11 mouse cellular contexts compared by ENCODE assay signal in the genomic region with DNA sequence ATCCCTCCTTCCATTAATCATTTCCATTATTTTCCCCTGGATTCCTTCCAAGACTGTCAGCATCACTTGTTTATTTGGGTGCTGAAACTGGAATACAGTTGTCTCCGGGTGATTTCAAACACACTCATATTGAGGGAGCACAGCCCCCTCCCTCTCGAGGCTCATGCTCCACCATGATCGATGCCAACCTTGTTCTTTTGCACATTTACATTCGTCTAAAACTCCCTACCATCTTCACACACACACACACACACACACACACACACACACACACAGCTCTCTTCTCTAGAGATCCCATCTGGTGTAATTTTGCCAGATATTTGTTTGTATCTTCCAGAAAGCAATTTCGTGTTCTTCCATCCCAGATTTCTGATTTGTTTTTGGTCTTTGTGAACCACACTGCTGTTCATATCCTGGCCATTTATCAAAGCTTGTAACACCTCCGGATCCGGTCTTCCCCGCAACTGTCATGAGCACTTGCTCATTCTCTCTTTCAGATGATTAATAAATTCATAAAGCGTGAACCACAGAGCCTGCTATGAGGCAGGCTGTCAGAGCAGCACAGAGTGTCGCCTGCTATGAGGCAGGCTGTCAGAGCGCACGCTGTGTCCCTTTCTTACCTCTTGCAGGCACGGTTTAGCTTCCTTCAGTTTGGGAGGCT.
DNase-seq lines count a peak whose midpoint lies in the region; ATAC-seq lines count a peak whose summit lies in the region.
"Had no signal": no experiment of that assay in that cellular context is flagged by ENCODE, and none has a peak within 500 bp of the region (broad histone marks: within the 10 kb centered on the region; RNA-seq: fewer than 3 reads in every experiment).

No protein-coding gene starts in this region.

- H3K4me2 ChIP-seq in forebrain, embryonic 14.5 days (ENCODE audit: low read length): peak overlapping the region; percentile 22; the same call in 1 of the 2 replicates
- H3K4me2 ChIP-seq: lung, embryonic 15.5 days had no signal

- ATAC-seq in forebrain, embryonic 14.5 days: peak; percentile 79

- no peak overlapping the region for H3K4me3 ChIP-seq in forebrain, embryonic 14.5 days (ENCODE audit: low read depth, low read length)
- H3K4me3 ChIP-seq: lung, embryonic 15.5 days; myocyte had no signal

- H3K27me3 ChIP-seq in forebrain, embryonic 14.5 days (replicated peaks; ENCODE audit: control insufficient read depth, insufficient read depth, low read length): no peaks in the 10 kb centered on the region

- peaks cover 4% of the 10 kb centered on the region; the same call in 1 of the 2 replicates for H3K4me1 ChIP-seq in forebrain, embryonic 14.5 days (ENCODE audit: control insufficient read depth, insufficient read depth, low read length)
- H3K4me1 ChIP-seq: lung, embryonic 15.5 days had no signal

- H3K9ac ChIP-seq in forebrain, embryonic 14.5 days (ENCODE audit: low read length): peak overlapping the region; percentile 29; the same call in 1 of the 2 replicates
- H3K9ac ChIP-seq: lung, embryonic 15.5 days had no signal

- H3K36me3 ChIP-seq in forebrain, embryonic 14.5 days (ENCODE audit: control insufficient read depth, insufficient read depth, low read length): no peaks in the 10 kb centered on the region
- H3K36me3 ChIP-seq: lung, embryonic 15.5 days had no signal

- DNase-seq in right cerebral cortex, adult 18-20 months: peak; percentile 17
- no peak for DNase-seq in right cerebral cortex, postnatal 25 days
- peak; percentile 69 for DNase-seq in forebrain, embryonic 14.5 days (ENCODE audit: low spot score)
- DNase-seq in layer of hippocampus, adult 9-10 months (ENCODE audit: low spot score): peak; percentile 51
- no peak for DNase-seq in testis, postnatal 14 days (ENCODE audit: low spot score)
- no peak for DNase-seq in urinary bladder, adult 2 months (ENCODE audit: low spot score)
- DNase-seq in heart, adult 9 months (ENCODE audit: low spot score in 2 of 2): no peak
- DNase-seq: kidney, adult 18-20 months had no signal

- peak overlapping the region; percentile 70 for H3K27ac ChIP-seq in forebrain, embryonic 14.5 days (ENCODE audit: low read depth, low read length)
- H3K27ac ChIP-seq: lung, embryonic 15.5 days; stomach, postnatal 0 days had no signal

- no peaks in the 10 kb centered on the region for H3K9me3 ChIP-seq in forebrain, embryonic 14.5 days (replicated peaks; ENCODE audit: control insufficient read depth, low read length)
- H3K9me3 ChIP-seq: lung, embryonic 15.5 days had no signal

- 55% methylated on average over 13 of the region's 13 CpGs for WGBS in forebrain, embryonic 14.5 days

Comparison
In these comparisons a context has a peak if more than half of its experiments do, and no peak if none do; other contexts are left out.
1. DNase-seq: peak in right cerebral cortex, adult 18-20 months (single experiment), forebrain, embryonic 14.5 days (single experiment) and layer of hippocampus, adult 9-10 months (single experiment); none in right cerebral cortex, postnatal 25 days (single experiment), testis, postnatal 14 days (single experiment), urinary bladder, adult 2 months (single experiment) and heart, adult 9 months (0 of 2).